Mouse (Mus musculus) embryo, embryonic 11.5 days (tissue): Measurements from ENCODE around the gene Csmd2.

Experiments
- DNase-seq: peaks from one replicate; pipeline ENCODE4 v3.0.0-alpha.2; 2012; ENCODE audit warnings: low read depth, low spot score

Gene Csmd2

GRCm38 (mm10) chr4:128241075-128241853 lies 253.6 kb downstream of the Csmd2 start:
- no peak for DNase-seq

- DNase-seq, result no peak
These were observed 254.2 kb downstream of the Csmd2 start for GRCm38 (mm10) chr4:128241854-128242356.

- no peak for DNase-seq
These were observed 257.5 kb downstream of the Csmd2 start for GRCm38 (mm10) chr4:128245201-128245600.

- DNase-seq, result peak; percentile 29
These were observed 261.0 kb downstream of the Csmd2 start for GRCm38 (mm10) chr4:128248676-128249075.

- no peak for DNase-seq
These were observed 271.6 kb downstream of the Csmd2 start for GRCm38 (mm10) chr4:128259211-128259610.

- DNase-seq, result no peak
These were observed 273.4 kb downstream of the Csmd2 start, which contains the start of gene Hmgb4 for GRCm38 (mm10) chr4:128260907-128261560. TSS of gene Hmgb4 (minus strand) at chr4:128260957.

- DNase-seq, result no peak
These were observed 276.8 kb downstream of the Csmd2 start for GRCm38 (mm10) chr4:128264491-128264890.

- DNase-seq, result no peak
These were observed 277.7 kb downstream of the Csmd2 start for GRCm38 (mm10) chr4:128265341-128265740.

- DNase-seq, result no peak
These were observed 281.7 kb downstream of the Csmd2 start for GRCm38 (mm10) chr4:128269261-128269875.

- DNase-seq, result no peak
These were observed 282.5 kb downstream of the Csmd2 start for GRCm38 (mm10) chr4:128270177-128270576.

GRCm38 (mm10) chr4:128270931-128271330 lies 283.3 kb downstream of the Csmd2 start:
- no peak for DNase-seq

- no peak for DNase-seq
These were observed 284.8 kb downstream of the Csmd2 start for GRCm38 (mm10) chr4:128272501-128272900.

- DNase-seq, result no peak
These were observed 285.5 kb downstream of the Csmd2 start for GRCm38 (mm10) chr4:128273146-128273545.

- DNase-seq, result no peak
These were observed 287.5 kb downstream of the Csmd2 start for GRCm38 (mm10) chr4:128275116-128275515.

GRCm38 (mm10) chr4:128275586-128275985 lies 287.9 kb downstream of the Csmd2 start:
- no peak for DNase-seq

GRCm38 (mm10) chr4:128285009-128285408 lies 297.4 kb downstream of the Csmd2 start:
- no peak for DNase-seq

GRCm38 (mm10) chr4:128288095-128288494 lies 300.4 kb downstream of the Csmd2 start:
- no peak for DNase-seq

- no peak for DNase-seq
These were observed 316.4 kb downstream of the Csmd2 start for GRCm38 (mm10) chr4:128304049-128304448.

GRCm38 (mm10) chr4:128306011-128306410 lies 318.4 kb downstream of the Csmd2 start:
- DNase-seq, result no peak

- no peak for DNase-seq
These were observed 327.7 kb downstream of the Csmd2 start for GRCm38 (mm10) chr4:128315328-128315727.

- no peak for DNase-seq
These were observed 330.3 kb downstream of the Csmd2 start for GRCm38 (mm10) chr4:128317951-128318350.

GRCm38 (mm10) chr4:128325511-128325910 lies 337.9 kb downstream of the Csmd2 start:
- no peak for DNase-seq
